Mouse (Mus musculus) liver, postnatal 0 days (tissue): ENCODE measurements at regions not wholly inside any gene's neighbourhood (a gene's known extent, or its start where the extent isn't known, plus 50 kb on each side); places are given as distances from the start of the nearest gene placed in this dataset.

Experiments used
- CTCF ChIP-seq: sonication (generic); IDR thresholded peaks from 2 replicates; pipeline ENCODE4 v1.5.1; 2016; ENCODE audit warnings: antibody characterized with exemption, low read depth
- EP300 ChIP-seq: IDR thresholded peaks from 2 replicates; pipeline ENCODE4 v1.6.1; 2016; ENCODE audit warnings: antibody characterized with exemption, low read depth, mild to moderate bottlenecking

DNA sequence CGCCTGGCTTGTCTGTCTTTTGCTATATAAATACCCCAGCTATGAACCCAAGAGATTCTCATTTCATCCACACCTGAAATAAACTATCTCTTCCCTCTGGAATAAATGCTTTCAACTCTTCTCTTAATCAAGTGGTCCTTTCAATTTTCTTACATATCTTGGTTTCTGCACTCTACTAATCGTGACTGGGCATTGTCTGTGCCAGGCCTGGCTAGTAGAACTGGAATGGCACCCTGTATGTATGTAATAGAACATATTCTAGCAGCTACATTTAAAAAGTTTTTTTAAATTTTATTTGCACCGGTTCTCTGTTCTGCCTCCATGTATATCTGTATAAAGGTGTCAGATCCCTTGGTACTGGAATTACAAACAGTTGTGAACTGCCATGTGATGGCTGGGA is 68.2 kb upstream of the Zfp644 start:
- TF ChIP-seq CTCF (no peak), EP300 (no peak)
